Mouse (Mus musculus) testis, adult 2 months (tissue): ENCODE results near the gene Fhdc1. TPM values are rescaled to one million over a fixed set of nuclear protein-coding genes. Genes with fewer than 3 reads are reported as not detected.

Source experiments
- H3K27ac ChIP-seq: fragments of 200-500 bp; 2 replicates; pipeline ENCODE4 v1.5.1; 2012; ENCODE audit warnings: low read depth, low read length; ENCODE audit not compliant: control insufficient read depth, insufficient read depth
- H3K27me3 ChIP-seq: fragments of 200-500 bp; 2 replicates; pipeline ENCODE4 v1.6.1; 2012; ENCODE audit warnings: mild to moderate bottlenecking, low read length, moderate library complexity; ENCODE audit not compliant: control insufficient read depth, insufficient read depth
- H3K36me3 ChIP-seq: fragments of 200-500 bp; 2 replicates; pipeline ENCODE4 v1.6.1; 2012; ENCODE audit warnings: mild to moderate bottlenecking, low read length; ENCODE audit not compliant: control insufficient read depth, insufficient read depth
- H3K4me1 ChIP-seq: fragments of 200-500 bp; 2 replicates; pipeline ENCODE4 v1.6.1; 2012; ENCODE audit warnings: low read length; ENCODE audit not compliant: control insufficient read depth, insufficient read depth
- H3K4me3 ChIP-seq: fragments of 200-500 bp; 2 replicates; pipeline ENCODE4 v1.5.1; 2012; ENCODE audit warnings: low read depth, mild to moderate bottlenecking, low read length, moderate library complexity, mixed read lengths; ENCODE audit not compliant: control insufficient read depth
- CTCF ChIP-seq: fragments of 200-500 bp; IDR thresholded peaks from 2 replicates; pipeline ENCODE4 v1.5.1; 2012; ENCODE audit warnings: low read depth, mild to moderate bottlenecking, inconsistent platforms, low read length, moderate library complexity; ENCODE audit not compliant: control insufficient read depth, insufficient read depth, insufficient replicate concordance
- POLR2A ChIP-seq: fragments of 200-500 bp; IDR thresholded peaks from 2 replicates; pipeline ENCODE4 v1.6.1; 2012; ENCODE audit warnings: low read depth, mild to moderate bottlenecking, inconsistent platforms, low read length, moderate library complexity; ENCODE audit not compliant: control insufficient read depth
- polyA plus RNA-seq: library from polyadenylated mRNA; depleted of rRNA; stranded (reverse); fragments of >200 nt; gene quantifications from 2 replicates; pipeline ENCODE4 v1.2.3, GENCODE M21; 2012

Gene Fhdc1
- polyA plus RNA-seq, 1 experiment, result 24.7 TPM

- Histone ChIP-seq H3K27me3 (no peaks in the 10 kb centered on the region), H3K36me3 (no peaks in the 10 kb centered on the region; the same call in 1 of the 2 replicates), H3K4me3 (no peak overlapping the region), H3K27ac (no peak overlapping the region), H3K4me1 (no peaks in the 10 kb centered on the region)
- TF ChIP-seq POLR2A, result no peak
- no peak for TF ChIP-seq CTCF
These were observed 21.9 kb upstream of the Fhdc1 start for GRCm38 (mm10) chr3:84502101-84502500.

DNA sequence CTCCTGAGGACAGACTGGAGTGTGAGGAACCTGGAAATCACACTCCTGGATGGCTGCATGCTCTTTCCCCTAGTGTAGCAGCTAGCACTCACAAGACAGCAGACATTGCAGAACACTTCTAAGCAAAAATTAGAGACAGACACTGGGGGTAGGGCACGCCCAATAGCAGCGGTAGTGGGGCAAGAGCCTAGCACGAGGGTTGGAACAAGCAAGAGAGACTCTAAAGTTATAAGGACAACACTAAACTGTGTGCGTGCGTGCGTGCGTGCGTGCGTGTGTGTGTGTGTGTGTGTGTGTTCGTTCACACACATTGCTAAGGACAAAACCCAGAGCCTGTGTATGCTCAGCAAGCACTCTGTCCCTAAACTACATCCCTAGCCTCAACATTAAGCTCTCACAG lies 20.3 kb upstream of the Fhdc1 start:
- Histone ChIP-seq H3K4me3 (no peak overlapping the region), H3K27ac (no peak overlapping the region), H3K4me1 (no peaks in the 10 kb centered on the region), H3K27me3 (no peaks in the 10 kb centered on the region), H3K36me3 (no peaks in the 10 kb centered on the region; the same call in 1 of the 2 replicates)
- TF ChIP-seq CTCF (no peak), POLR2A (no peak)

- TF ChIP-seq POLR2A, result no peak
- TF ChIP-seq CTCF, result no peak
- Histone ChIP-seq H3K36me3 (no peaks in the 10 kb centered on the region; the same call in 1 of the 2 replicates), H3K27me3 (no peaks in the 10 kb centered on the region), H3K4me3 (no peak overlapping the region), H3K4me1 (no peaks in the 10 kb centered on the region), H3K27ac (no peak overlapping the region)
These were observed 17.5 kb upstream of the Fhdc1 start for GRCm38 (mm10) chr3:84497718-84498117.

- Histone ChIP-seq H3K4me1 (no peaks in the 10 kb centered on the region), H3K4me3 (no peak overlapping the region), H3K27ac (no peak overlapping the region), H3K27me3 (no peaks in the 10 kb centered on the region), H3K36me3 (no peaks in the 10 kb centered on the region; the same call in 1 of the 2 replicates)
- no peak for TF ChIP-seq POLR2A
- no peak for TF ChIP-seq CTCF
These were observed 12.4 kb upstream of the Fhdc1 start for GRCm38 (mm10) chr3:84492657-84493056.

- Histone ChIP-seq H3K36me3 (no peaks in the 10 kb centered on the region), H3K4me1 (no peaks in the 10 kb centered on the region), H3K27me3 (no peaks in the 10 kb centered on the region), H3K27ac (no peak overlapping the region), H3K4me3 (no peak overlapping the region)
- TF ChIP-seq CTCF, result no peak
- TF ChIP-seq POLR2A, result no peak
These were observed 11.9 kb upstream of the Fhdc1 start for GRCm38 (mm10) chr3:84492148-84492547.

- no peak overlapping the region; the same call in 1 of the 2 replicates for H3K27ac ChIP-seq
- H3K4me1 ChIP-seq, result no peaks in the 10 kb centered on the region
- H3K27me3 ChIP-seq, result no peaks in the 10 kb centered on the region
- no peaks in the 10 kb centered on the region for H3K36me3 ChIP-seq
- H3K4me3 ChIP-seq, result no peak overlapping the region
- no peak for TF ChIP-seq POLR2A
- no peak for TF ChIP-seq CTCF
These were observed 8.5 kb upstream of the Fhdc1 start for GRCm38 (mm10) chr3:84488716-84489115.

GRCm38 (mm10) chr3:84484891-84485290 lies 4.7 kb upstream of the Fhdc1 start:
- no peak for TF ChIP-seq POLR2A
- H3K4me1 ChIP-seq, result peaks cover 1% of the 10 kb centered on the region
- H3K27ac ChIP-seq, result no peak overlapping the region
- H3K4me3 ChIP-seq, result no peak overlapping the region
- no peaks in the 10 kb centered on the region for H3K36me3 ChIP-seq
- no peaks in the 10 kb centered on the region; the same call in 1 of the 2 replicates for H3K27me3 ChIP-seq

DNA sequence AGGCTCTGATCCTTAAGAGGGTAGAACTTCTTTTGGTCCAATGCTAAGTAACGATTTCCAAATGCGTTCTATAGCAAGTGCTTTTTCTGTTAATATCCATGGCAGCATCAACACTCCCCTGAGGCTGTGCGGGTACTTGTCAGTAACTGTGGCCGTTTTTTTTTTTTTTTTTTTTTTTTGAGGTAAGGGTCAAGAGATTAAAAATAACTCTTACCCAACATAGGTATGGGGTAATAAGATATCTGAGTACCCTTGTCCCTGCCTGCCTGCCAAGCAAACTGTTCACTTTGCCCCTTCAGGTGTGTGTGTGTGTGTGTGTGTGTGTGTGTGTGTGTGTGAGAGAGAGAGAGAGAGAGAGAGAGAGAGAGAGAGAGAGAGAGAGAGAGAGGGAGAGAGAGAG lies 4.1 kb upstream of the Fhdc1 start:
- peaks cover 5% of the 10 kb centered on the region for H3K4me1 ChIP-seq
- H3K36me3 ChIP-seq, result no peaks in the 10 kb centered on the region
- no peak for TF ChIP-seq POLR2A
- no peak for TF ChIP-seq CTCF
- H3K4me3 ChIP-seq, result no peak overlapping the region
- H3K27ac ChIP-seq, result no peak overlapping the region
- no peaks in the 10 kb centered on the region; the same call in 1 of the 2 replicates for H3K27me3 ChIP-seq

DNA sequence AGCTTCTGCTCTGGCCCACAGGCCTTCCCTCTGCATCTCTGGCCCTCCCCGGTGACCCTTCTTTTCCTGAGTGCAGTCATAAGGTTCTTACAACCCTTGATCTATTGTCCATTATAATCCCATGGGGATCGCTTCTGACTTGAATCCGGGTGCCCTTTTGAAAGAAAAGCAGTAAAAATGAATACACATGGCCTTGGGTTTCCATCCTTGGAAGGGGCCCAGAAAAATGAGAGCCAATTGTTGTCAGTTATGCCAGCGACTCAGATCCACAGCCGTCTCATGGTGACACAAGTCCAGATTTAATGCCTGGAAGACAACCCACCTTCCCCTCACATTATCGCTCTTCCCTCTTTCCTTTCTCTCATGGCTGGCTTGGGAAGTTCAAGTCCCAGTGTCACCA lies 1.9 kb upstream of the Fhdc1 start:
- no peak for TF ChIP-seq POLR2A
- no peak for TF ChIP-seq CTCF
- Histone ChIP-seq H3K27me3 (peaks cover 5% of the 10 kb centered on the region; the same call in 1 of the 2 replicates), H3K36me3 (no peaks in the 10 kb centered on the region), H3K27ac (no peak overlapping the region), H3K4me3 (no peak overlapping the region), H3K4me1 (peaks cover 10% of the 10 kb centered on the region)
